Mouse (Mus musculus) lung, postnatal 0 days (tissue): ENCODE results near the gene Acsm2.

Experiments
- CTCF ChIP-seq: IDR thresholded peaks from 2 replicates; pipeline ENCODE4 v1.5.1; 2016; ENCODE audit warnings: antibody characterized with exemption, mild to moderate bottlenecking
- EP300 ChIP-seq: IDR thresholded peaks from 2 replicates; pipeline ENCODE4 v1.6.1; 2016; ENCODE audit warnings: antibody characterized with exemption, mild to moderate bottlenecking, control low read depth

DNA sequence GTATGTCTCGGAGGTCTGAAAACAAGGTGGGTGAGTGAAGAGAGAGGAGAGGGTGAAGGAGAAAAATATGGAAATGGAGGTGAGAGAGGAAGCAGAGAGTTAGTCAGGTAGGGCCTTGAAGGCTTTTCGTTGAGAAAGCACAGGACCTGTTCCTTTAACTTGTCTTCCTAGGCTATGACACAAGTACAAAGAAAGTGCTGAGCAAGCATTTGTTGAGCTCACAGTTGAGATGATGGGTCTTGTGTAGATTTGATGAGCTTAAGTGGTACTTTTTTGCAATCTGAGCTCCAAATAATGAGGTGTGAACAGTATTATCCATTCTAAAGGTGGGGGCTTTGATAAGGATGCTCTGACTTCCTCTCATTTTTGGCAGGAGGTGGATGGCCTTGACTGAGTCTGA is 19.8 kb upstream of the Acsm2 start:
- no peak for TF ChIP-seq CTCF
- no peak for TF ChIP-seq EP300
